8 mouse cellular contexts compared by ENCODE assay signal in genomic region chr12:112620354-112621061, GRCm38 (mm10). TPM values are rescaled to one million over a fixed set of nuclear protein-coding genes. Genes with fewer than 3 reads are reported as not detected.
DNase-seq lines count a peak whose midpoint lies in the region; ATAC-seq lines count a peak whose summit lies in the region.

No protein-coding gene starts in this region.

- no peak for ATAC-seq in erythroblast, adult 5-6 weeks (replicated peaks; ENCODE audit: low FRiP score, poor library complexity, severe bottlenecking)
- ATAC-seq in CD4-positive, CD25-positive, alpha-beta regulatory T cell, adult 4 months: peak; percentile 12
- ATAC-seq in liver, embryonic 15.5 days (ENCODE audit: insufficient read depth): no peak

- H3K4me1 ChIP-seq in erythroblast, embryonic 14.5 days (ENCODE audit: control insufficient read depth): peaks cover 31% of the 10 kb centered on the region
- H3K4me1 ChIP-seq in liver, embryonic 15.5 days (replicated peaks): peaks cover 53% of the 10 kb centered on the region

- H3K36me3 ChIP-seq in erythroblast, embryonic 14.5 days (ENCODE audit: control insufficient read depth): no peaks in the 10 kb centered on the region
- H3K36me3 ChIP-seq in liver, embryonic 15.5 days (replicated peaks): no peaks in the 10 kb centered on the region

- H3K27ac ChIP-seq in liver, embryonic 15.5 days (replicated peaks): peak overlapping the region; percentile 69

- H3K9ac ChIP-seq in liver, embryonic 15.5 days: peak overlapping the region; percentile 52

- H3K27me3 ChIP-seq in erythroblast, embryonic 14.5 days (ENCODE audit: control insufficient read depth): peaks cover 41% of the 10 kb centered on the region
- peaks cover 38% of the 10 kb centered on the region for H3K27me3 ChIP-seq in liver, embryonic 15.5 days

- peak overlapping the region; percentile 41 for H3K4me3 ChIP-seq in erythroblast, embryonic 14.5 days (replicated peaks)
- H3K4me3 ChIP-seq in liver, embryonic 15.5 days (replicated peaks): peak overlapping the region; percentile 56

- H3K9me3 ChIP-seq in erythroblast, embryonic 14.5 days (ENCODE audit: control insufficient read depth, low read length): no peaks in the 10 kb centered on the region; the same call in 1 of the 2 replicates
- no peaks in the 10 kb centered on the region for H3K9me3 ChIP-seq in liver, embryonic 15.5 days (replicated peaks)

- 11% methylated on average over 16 of the region's 16 CpGs for WGBS in liver, embryonic 15.5 days (ENCODE audit: insufficient replicate concordance)

- DNase-seq in gastrocnemius, postnatal 10 days: peak; percentile 41
- DNase-seq in thymus, postnatal 4 days: peak; percentile 39
- no peak for DNase-seq in cerebellum, postnatal 14 days
- DNase-seq in right cerebral cortex, adult 18-20 months: no peak

- peak overlapping the region; percentile 79 for H3K4me2 ChIP-seq in liver, embryonic 15.5 days

RNA-seq across cellular contexts. Expression of gene Adssl1, which starts 0.7 kb away (rescaled TPM):
- polyA plus RNA-seq in erythroblast, embryonic 14.5 days (2012): 0.28 and 0.74 TPM in 2 replicates
- total RNA-seq in erythroblast, adult 5-6 weeks (2015; ENCODE audit: low replicate concordance): 20.5 and 32.3 TPM in 2 replicates
- 23.8 and 24.4 TPM in 2 replicates for total RNA-seq in erythroblast, adult 5-6 weeks (2017; ENCODE audit: low replicate concordance)
- 1 to 10 TPM; 2.0 to 2.3 TPM for polyA plus RNA-seq in CD4-positive, CD25-positive, alpha-beta regulatory T cell, adult 4 months (2017; shearing (Covaris generic))
- 100 to 1,000 TPM; 340 to 358 TPM for total RNA-seq in gastrocnemius, postnatal 10 days (2021)
- polyA plus RNA-seq in liver, embryonic 15.5 days (2015; fragmentation: Nextera tagmentation; extraction: Ambion mirVana): 13.4 TPM in 2 replicates

RNA-seq across cellular contexts. Expression of gene Siva1, which starts 24.0 kb away (rescaled TPM):
- 20.4 and 20.6 TPM in 2 replicates for polyA plus RNA-seq in erythroblast, embryonic 14.5 days (2012)
- 45.0 and 45.4 TPM in 2 replicates for total RNA-seq in erythroblast, adult 5-6 weeks (2015; ENCODE audit: low replicate concordance)
- total RNA-seq in erythroblast, adult 5-6 weeks (2017; ENCODE audit: low replicate concordance): 65.9 and 114 TPM in 2 replicates
- polyA plus RNA-seq in CD4-positive, CD25-positive, alpha-beta regulatory T cell, adult 4 months (2017; shearing (Covaris generic)): 10 to 100 TPM; 30.9 to 37.1 TPM
- total RNA-seq in gastrocnemius, postnatal 10 days (2021): 10 to 100 TPM; 27.2 to 28.1 TPM
- polyA plus RNA-seq in liver, embryonic 15.5 days (2015; fragmentation: Nextera tagmentation; extraction: Ambion mirVana): 106 and 114 TPM in 2 replicates

RNA-seq across cellular contexts. Expression of gene Inf2, which starts 31.9 kb away (rescaled TPM):
- polyA plus RNA-seq in erythroblast, embryonic 14.5 days (2012): 0.43 TPM in 2 replicates
- total RNA-seq in erythroblast, adult 5-6 weeks (2015; ENCODE audit: low replicate concordance): 3.1 and 4.6 TPM in 2 replicates
- 0.94 and 3.5 TPM in 2 replicates for total RNA-seq in erythroblast, adult 5-6 weeks (2017; ENCODE audit: low replicate concordance)
- 10 to 100 TPM in 1 of 2 experiments, 1 to 10 TPM in 1; 9.1 to 12.2 TPM for polyA plus RNA-seq in CD4-positive, CD25-positive, alpha-beta regulatory T cell, adult 4 months (2017; shearing (Covaris generic))
- 10 to 100 TPM; 16.8 to 22.5 TPM for total RNA-seq in gastrocnemius, postnatal 10 days (2021)
- 2.7 TPM in 2 replicates for polyA plus RNA-seq in liver, embryonic 15.5 days (2015; fragmentation: Nextera tagmentation; extraction: Ambion mirVana)

RNA-seq across cellular contexts. Expression of gene Akt1, which starts 54.2 kb away (rescaled TPM):
- polyA plus RNA-seq in erythroblast, embryonic 14.5 days (2012): 15.1 and 15.2 TPM in 2 replicates
- total RNA-seq in erythroblast, adult 5-6 weeks (2015; ENCODE audit: low replicate concordance): 20.9 and 30.7 TPM in 2 replicates
- 25.1 and 26.3 TPM in 2 replicates for total RNA-seq in erythroblast, adult 5-6 weeks (2017; ENCODE audit: low replicate concordance)
- polyA plus RNA-seq in CD4-positive, CD25-positive, alpha-beta regulatory T cell, adult 4 months (2017; shearing (Covaris generic)): 10 to 100 TPM; 14.6 to 18.4 TPM
- 100 to 1,000 TPM; 133 to 142 TPM for total RNA-seq in gastrocnemius, postnatal 10 days (2021)
- polyA plus RNA-seq in liver, embryonic 15.5 days (2015; fragmentation: Nextera tagmentation; extraction: Ambion mirVana): 28.4 and 36.9 TPM in 2 replicates

RNA-seq across cellular contexts. Expression of gene Zbtb42, which starts 58.1 kb away (rescaled TPM):
- polyA plus RNA-seq in erythroblast, embryonic 14.5 days (2012): 0.02 TPM in 1 of 2 replicates, not detected in the other
- total RNA-seq in erythroblast, adult 5-6 weeks (2015; ENCODE audit: low replicate concordance): 2.3 TPM in 1 of 2 replicates, not detected in the other
- total RNA-seq in erythroblast, adult 5-6 weeks (2017; ENCODE audit: low replicate concordance): 0.42 and 1.2 TPM in 2 replicates
- 1 to 10 TPM; 2.8 to 2.9 TPM for polyA plus RNA-seq in CD4-positive, CD25-positive, alpha-beta regulatory T cell, adult 4 months (2017; shearing (Covaris generic))
- 1 to 10 TPM; 1.8 to 2.1 TPM for total RNA-seq in gastrocnemius, postnatal 10 days (2021)
- polyA plus RNA-seq in liver, embryonic 15.5 days (2015; fragmentation: Nextera tagmentation; extraction: Ambion mirVana): 1.0 and 1.2 TPM in 2 replicates

Comparison
In these comparisons a context has a peak if more than half of its experiments do, and no peak if none do; other contexts are left out.
1. DNase-seq: peak in gastrocnemius, postnatal 10 days (single experiment) and thymus, postnatal 4 days (single experiment); none in cerebellum, postnatal 14 days (0 of 2) and right cerebral cortex, adult 18-20 months (single experiment).